Mouse (Mus musculus) layer of hippocampus, postnatal 25 days (tissue): ENCODE measurements at regions not wholly inside any gene's neighbourhood (a gene's known extent, or its start where the extent isn't known, plus 50 kb on each side); places are given as distances from the start of the nearest gene placed in this dataset.
A peak's percentile ranks its signal among the peaks of the same experiment; 100 is the strongest.
"Not testable (repeated sequence)": the region's sequence is repeated elsewhere in the genome, so short reads cannot be mapped to it uniquely, and the experiment has no call there.

Experiments used
- DNase-seq, 2 experiments: peaks; one replicate each; pipeline ENCODE4 v3.0.0; 2022; ENCODE audit warnings: mixed read lengths in 2 of 2, low spot score in 1 of 2; ENCODE audit errors: extremely low spot score in 1 of 2

DNA sequence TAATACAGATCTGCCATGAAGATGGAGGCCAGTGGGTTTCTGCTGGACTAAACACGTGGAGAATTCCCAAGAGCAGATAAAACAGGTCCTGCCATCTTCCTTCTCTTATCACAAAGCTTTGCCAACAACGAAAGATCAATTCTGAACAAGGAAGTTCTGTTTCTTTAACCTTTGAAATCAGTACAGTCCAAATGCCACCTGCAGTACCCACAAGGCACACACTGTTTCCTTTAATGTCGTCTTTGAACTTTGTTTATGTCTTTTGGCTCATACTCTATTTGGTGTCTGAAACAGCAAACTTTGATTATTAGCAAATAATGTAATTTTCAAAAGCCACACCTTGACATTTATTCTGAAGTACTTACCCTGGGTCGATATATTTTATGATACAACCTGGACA, 536.5 kb downstream of the Bckdhb start:
- DNase-seq: no peak

GRCm38 (mm10) chr9:84466741-84467140, 541.8 kb downstream of the Bckdhb start:
- peak in 1 of 2 experiments; percentile 2 for DNase-seq

GRCm38 (mm10) chr9:84472696-84473095, 547.8 kb downstream of the Bckdhb start:
- DNase-seq: no peak

- DNase-seq: no peak
These were observed 551.0 kb downstream of the Bckdhb start for GRCm38 (mm10) chr9:84475906-84476305.

DNA sequence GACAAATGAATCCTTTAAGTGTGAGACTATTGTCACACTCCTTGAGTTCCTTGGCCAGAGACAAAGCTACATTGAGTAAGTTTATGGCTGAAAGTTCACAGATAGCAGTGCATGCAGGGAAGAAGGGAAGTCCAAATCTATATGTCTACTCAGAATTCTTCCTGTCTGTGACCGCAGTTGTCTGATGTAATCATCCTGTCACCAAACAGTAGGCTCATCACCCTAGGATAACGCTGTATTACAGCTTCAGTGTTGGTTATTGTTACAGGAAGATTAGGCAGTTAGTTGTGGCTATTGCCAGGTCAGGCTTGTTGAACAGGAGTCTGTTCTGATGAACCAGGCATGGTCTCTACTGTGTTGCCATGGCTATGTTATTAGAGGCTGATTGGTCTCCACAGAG, 574.6 kb downstream of the Bckdhb start:
- DNase-seq: no peak

- DNase-seq: not testable (repeated sequence)
These were observed 578.0 kb downstream of the Bckdhb start for GRCm38 (mm10) chr9:84502981-84503380.

DNA sequence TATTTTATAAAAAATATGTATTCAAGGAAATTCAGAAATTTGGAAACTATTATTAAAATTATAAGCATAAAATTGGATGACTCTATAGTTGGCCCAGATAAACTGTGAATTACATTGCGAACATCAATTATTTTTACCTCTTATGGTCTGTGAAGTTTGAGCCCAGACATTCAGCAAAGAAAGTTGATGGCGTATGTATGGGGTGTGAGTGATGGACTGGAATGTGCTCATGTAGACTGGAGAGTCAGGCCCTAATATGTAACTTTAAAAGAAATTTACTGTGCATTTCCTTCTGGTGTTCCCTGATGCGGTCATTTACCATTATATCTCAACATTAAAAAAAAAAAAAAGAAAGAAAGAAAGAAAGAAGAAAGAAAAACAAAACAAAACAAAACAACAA, 592.1 kb downstream of the Bckdhb start:
- DNase-seq: no peak

GRCm38 (mm10) chr9:84545431-84545830, 620.5 kb downstream of the Bckdhb start:
- DNase-seq: no peak

DNA sequence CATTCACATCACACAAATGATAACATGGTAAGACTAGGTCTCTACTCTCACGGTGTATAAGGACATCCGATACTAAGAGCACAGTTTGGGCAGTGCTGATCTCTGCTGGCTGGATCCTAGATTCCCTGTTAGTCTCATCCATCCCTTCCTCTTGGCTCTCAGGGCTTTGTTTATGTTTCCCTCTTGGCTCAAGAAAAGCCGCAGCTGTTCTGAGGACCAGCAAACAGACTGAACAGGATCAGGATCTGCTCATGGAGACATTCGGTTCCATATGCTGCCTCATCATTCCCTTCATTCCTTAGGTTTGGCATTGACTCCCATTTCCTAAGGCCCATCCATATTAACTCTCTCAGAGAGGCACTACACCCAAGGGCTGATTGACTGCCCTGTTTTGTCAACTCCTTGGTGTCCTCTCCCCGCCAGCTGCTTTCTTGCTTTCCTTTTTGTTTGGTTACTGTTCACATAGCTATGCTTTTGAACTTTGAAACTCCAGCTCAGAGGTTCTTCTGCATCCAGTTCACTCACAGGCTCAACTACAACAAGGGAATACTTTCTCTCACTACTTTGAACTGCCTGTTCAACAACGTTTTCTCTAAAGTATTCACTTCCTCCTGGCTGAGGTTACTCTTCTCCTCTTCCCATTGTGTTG, 623.2 kb downstream of the Bckdhb start:
- DNase-seq: no peak

GRCm38 (mm10) chr9:84555237-84555636, 630.3 kb downstream of the Bckdhb start:
- no peak for DNase-seq

- no peak for DNase-seq
These were observed 631.4 kb downstream of the Bckdhb start for GRCm38 (mm10) chr9:84556261-84556844.

GRCm38 (mm10) chr9:84558346-84558745, 633.4 kb downstream of the Bckdhb start:
- no peak for DNase-seq

GRCm38 (mm10) chr9:84569533-84569932, 644.6 kb downstream of the Bckdhb start:
- no peak for DNase-seq

- DNase-seq: no peak
These were observed 652.8 kb downstream of the Bckdhb start for GRCm38 (mm10) chr9:84577781-84578180.

GRCm38 (mm10) chr9:84587791-84588190, 662.8 kb downstream of the Bckdhb start:
- no peak for DNase-seq

DNA sequence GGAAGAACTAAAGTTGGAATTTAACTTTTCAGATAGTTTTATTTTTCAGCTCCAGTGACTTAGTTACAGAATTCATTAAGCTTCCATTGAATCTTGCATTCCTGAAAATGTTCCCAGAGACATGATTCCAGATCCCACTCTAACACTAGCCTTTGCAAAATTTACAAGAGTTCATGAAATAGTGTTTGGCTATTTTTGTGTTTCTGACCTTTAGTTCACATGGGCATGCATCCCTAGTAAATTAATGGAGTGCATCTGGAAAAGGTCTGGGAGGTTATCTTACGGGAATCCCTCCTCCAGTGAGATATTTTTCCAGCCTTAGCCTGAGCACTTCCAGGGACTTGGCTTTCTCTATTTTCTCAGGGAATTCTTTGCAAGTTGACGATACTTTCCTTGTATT, 669.8 kb downstream of the Bckdhb start:
- no peak for DNase-seq
